In genomic region chr15:32260942-32261341, GRCm38 (mm10) we compare ENCODE assay signal across 17 mouse cellular contexts. TPM values are rescaled to one million over a fixed set of nuclear protein-coding genes. Genes with fewer than 3 reads are reported as not detected.
DNase-seq lines count a peak whose midpoint lies in the region; ATAC-seq lines count a peak whose summit lies in the region.
"Had no signal": no experiment of that assay in that cellular context is flagged by ENCODE, and none has a peak within 500 bp of the region (broad histone marks: within the 10 kb centered on the region; RNA-seq: fewer than 3 reads in every experiment).

No protein-coding gene starts in this region.

- no peaks in the 10 kb centered on the region for H3K9me3 ChIP-seq in forebrain, embryonic 11.5 days (ENCODE audit: control insufficient read depth, low read length)
- H3K9me3 ChIP-seq in forebrain, embryonic 15.5 days: no peaks in the 10 kb centered on the region
- no peaks in the 10 kb centered on the region for H3K9me3 ChIP-seq in midbrain, embryonic 11.5 days (ENCODE audit: control insufficient read depth, low read length)
- no peaks in the 10 kb centered on the region for H3K9me3 ChIP-seq in midbrain, embryonic 10.5 days (replicated peaks)
- no peaks in the 10 kb centered on the region for H3K9me3 ChIP-seq in embryonic facial prominence, embryonic 10.5 days
- H3K9me3 ChIP-seq in limb, embryonic 13.5 days: no peaks in the 10 kb centered on the region
- H3K9me3 ChIP-seq: forebrain, embryonic 12.5 days; heart, embryonic 12.5 days; limb, embryonic 15.5 days had no signal

- no peaks in the 10 kb centered on the region for H3K27me3 ChIP-seq in forebrain, embryonic 11.5 days (ENCODE audit: control insufficient read depth, insufficient read depth, low read length)
- no peaks in the 10 kb centered on the region for H3K27me3 ChIP-seq in forebrain, embryonic 15.5 days
- no peaks in the 10 kb centered on the region for H3K27me3 ChIP-seq in midbrain, embryonic 11.5 days (ENCODE audit: control insufficient read depth, insufficient read depth, low read length)
- no peaks in the 10 kb centered on the region for H3K27me3 ChIP-seq in midbrain, embryonic 10.5 days (ENCODE audit: low read depth, poor library complexity, severe bottlenecking)
- no peaks in the 10 kb centered on the region for H3K27me3 ChIP-seq in embryonic facial prominence, embryonic 10.5 days (replicated peaks; ENCODE audit: low read depth, poor library complexity, severe bottlenecking)
- no peaks in the 10 kb centered on the region for H3K27me3 ChIP-seq in limb, embryonic 13.5 days
- H3K27me3 ChIP-seq: forebrain, embryonic 12.5 days; heart, embryonic 12.5 days; limb, embryonic 15.5 days had no signal

- no peaks in the 10 kb centered on the region for H3K36me3 ChIP-seq in forebrain, embryonic 11.5 days (ENCODE audit: control insufficient read depth, insufficient read depth, low read length)
- no peaks in the 10 kb centered on the region for H3K36me3 ChIP-seq in forebrain, embryonic 15.5 days
- H3K36me3 ChIP-seq in midbrain, embryonic 11.5 days (ENCODE audit: control insufficient read depth, insufficient read depth, low read length): no peaks in the 10 kb centered on the region
- no peaks in the 10 kb centered on the region for H3K36me3 ChIP-seq in midbrain, embryonic 10.5 days
- H3K36me3 ChIP-seq in embryonic facial prominence, embryonic 10.5 days (replicated peaks): peaks cover 6% of the 10 kb centered on the region
- H3K36me3 ChIP-seq in limb, embryonic 13.5 days: peaks cover 14% of the 10 kb centered on the region
- H3K36me3 ChIP-seq: forebrain, embryonic 12.5 days; G1E; heart, embryonic 12.5 days; limb, embryonic 15.5 days had no signal

- DNase-seq in forebrain, embryonic 11.5 days (ENCODE audit: low spot score): no peak
- DNase-seq in midbrain, embryonic 11.5 days (ENCODE audit: low spot score, missing footprints): no peak
- no peak for DNase-seq in midbrain, embryonic 10.5 days (ENCODE audit: low spot score)
- peak; percentile 68 for DNase-seq in embryonic facial prominence, embryonic 10.5 days (ENCODE audit: low spot score)
- no peak for DNase-seq in testis, postnatal 10 days (ENCODE audit: low spot score)
- DNase-seq: cerebellum, postnatal 10 days; thymus, adult 18-20 months had no signal

- no peak overlapping the region for H3K9ac ChIP-seq in forebrain, embryonic 11.5 days (ENCODE audit: low read length)
- H3K9ac ChIP-seq in forebrain, embryonic 15.5 days (replicated peaks): no peak overlapping the region
- no peak overlapping the region for H3K9ac ChIP-seq in midbrain, embryonic 11.5 days (ENCODE audit: low read length)
- H3K9ac ChIP-seq in limb, embryonic 13.5 days: no peak overlapping the region
- H3K9ac ChIP-seq: forebrain, embryonic 12.5 days; heart, embryonic 12.5 days; limb, embryonic 15.5 days had no signal

- WGBS in forebrain, embryonic 11.5 days: 44% methylated on average over 5 of the region's 5 CpGs
- WGBS in forebrain, embryonic 15.5 days: 38% methylated on average over 5 of the region's 5 CpGs
- 60% methylated on average over 5 of the region's 5 CpGs for WGBS in midbrain, embryonic 11.5 days
- 65% methylated on average over 5 of the region's 5 CpGs for WGBS in midbrain, embryonic 10.5 days
- 32% methylated on average over 5 of the region's 5 CpGs for WGBS in embryonic facial prominence, embryonic 10.5 days
- 26% methylated on average over 5 of the region's 5 CpGs for WGBS in limb, embryonic 13.5 days

- H3K4me3 ChIP-seq in forebrain, embryonic 11.5 days (ENCODE audit: low read depth, low read length): no peak overlapping the region
- no peak overlapping the region for H3K4me3 ChIP-seq in forebrain, embryonic 15.5 days
- no peak overlapping the region for H3K4me3 ChIP-seq in midbrain, embryonic 11.5 days (ENCODE audit: low read depth, low read length)
- no peak overlapping the region for H3K4me3 ChIP-seq in midbrain, embryonic 10.5 days
- no peak overlapping the region for H3K4me3 ChIP-seq in embryonic facial prominence, embryonic 10.5 days
- no peak overlapping the region for H3K4me3 ChIP-seq in limb, embryonic 13.5 days
- H3K4me3 ChIP-seq: forebrain, embryonic 12.5 days; heart, embryonic 12.5 days; left cerebral cortex, adult 2 months; limb, embryonic 15.5 days had no signal

- no peak overlapping the region for H3K27ac ChIP-seq in forebrain, embryonic 11.5 days (ENCODE audit: low read depth, low read length)
- no peak overlapping the region for H3K27ac ChIP-seq in forebrain, embryonic 15.5 days (replicated peaks)
- H3K27ac ChIP-seq in midbrain, embryonic 11.5 days (ENCODE audit: low read depth, low read length): no peak overlapping the region
- H3K27ac ChIP-seq in midbrain, embryonic 10.5 days (replicated peaks): no peak overlapping the region
- no peak overlapping the region; the same call in 1 of the 2 replicates for H3K27ac ChIP-seq in embryonic facial prominence, embryonic 10.5 days (replicated peaks)
- no peak overlapping the region for H3K27ac ChIP-seq in limb, embryonic 13.5 days
- H3K27ac ChIP-seq: forebrain, embryonic 12.5 days; left cerebral cortex, adult 2 months; limb, embryonic 15.5 days had no signal

- H3K4me1 ChIP-seq in forebrain, embryonic 11.5 days (replicated peaks; ENCODE audit: control insufficient read depth, insufficient read depth, low read length): no peaks in the 10 kb centered on the region; the same call in 1 of the 2 replicates
- peaks cover 35% of the 10 kb centered on the region for H3K4me1 ChIP-seq in forebrain, embryonic 15.5 days
- peaks cover 11% of the 10 kb centered on the region for H3K4me1 ChIP-seq in midbrain, embryonic 11.5 days (ENCODE audit: control insufficient read depth, insufficient read depth, low read length)
- peaks cover 29% of the 10 kb centered on the region for H3K4me1 ChIP-seq in midbrain, embryonic 10.5 days
- peaks cover 54% of the 10 kb centered on the region for H3K4me1 ChIP-seq in embryonic facial prominence, embryonic 10.5 days
- H3K4me1 ChIP-seq in limb, embryonic 13.5 days: peaks cover 47% of the 10 kb centered on the region

- H3K4me2 ChIP-seq in forebrain, embryonic 11.5 days (ENCODE audit: low read depth, low read length, severe bottlenecking): no peak overlapping the region
- H3K4me2 ChIP-seq in forebrain, embryonic 15.5 days (replicated peaks): no peak overlapping the region
- H3K4me2 ChIP-seq in midbrain, embryonic 11.5 days: no peak overlapping the region
- no peak overlapping the region for H3K4me2 ChIP-seq in limb, embryonic 13.5 days (replicated peaks)
- H3K4me2 ChIP-seq: forebrain, embryonic 12.5 days; heart, embryonic 12.5 days; limb, embryonic 15.5 days had no signal

- 0 out of 2 replicates have a peak, but pooled peaks have one; percentile 35 for ATAC-seq in forebrain, embryonic 11.5 days (replicated peaks; ENCODE audit: low FRiP score)
- ATAC-seq in forebrain, embryonic 15.5 days (replicated peaks): no peak
- peak; percentile 41; the same call in 1 of the 2 replicates for ATAC-seq in midbrain, embryonic 11.5 days (ENCODE audit: low FRiP score)
- ATAC-seq in limb, embryonic 13.5 days (ENCODE audit: low FRiP score, low read depth): 0 out of 2 replicates have a peak, but pooled peaks have one; percentile 35
- no peak for ATAC-seq in megakaryocyte progenitor cell, adult 5-6 weeks (replicated peaks; ENCODE audit: poor library complexity)
- ATAC-seq: CD4-positive, CD25-positive, alpha-beta regulatory T cell, adult 4 months had no signal

RNA-seq across cellular contexts. Expression of gene Sema5a, which starts 16.3 kb away (rescaled TPM):
- 14.5 and 16.2 TPM in 2 replicates for polyA plus RNA-seq in forebrain, embryonic 11.5 days (2014; fragmentation: Nextera tagmentation; extraction: Ambion mirVana)
- 12.6 and 16.0 TPM in 2 replicates for polyA plus RNA-seq in forebrain, embryonic 15.5 days (2015; fragmentation: Nextera tagmentation; extraction: Ambion mirVana)
- 3.4 and 3.5 TPM in 2 replicates for polyA plus RNA-seq in midbrain, embryonic 11.5 days (2014; fragmentation: Nextera tagmentation; extraction: Ambion mirVana)
- 3.0 and 3.3 TPM in 2 replicates for polyA plus RNA-seq in midbrain, embryonic 10.5 days (2016; fragmentation: Nextera tagmentation; extraction: Ambion mirVana)
- polyA plus RNA-seq in embryonic facial prominence, embryonic 10.5 days (2016; fragmentation: Nextera tagmentation; extraction: Ambion mirVana): 14.6 and 17.3 TPM in 2 replicates
- 39.4 and 42.2 TPM in 2 replicates for polyA plus RNA-seq in limb, embryonic 13.5 days (2015; fragmentation: Nextera tagmentation; extraction: Ambion mirVana)
- total RNA-seq in megakaryocyte progenitor cell, adult 5-6 weeks (2015): not detected in 2 replicates
- not detected in 2 replicates for total RNA-seq in megakaryocyte progenitor cell, adult 5-6 weeks (2017)
- total RNA-seq: granulocyte monocyte progenitor cell, adult 5-6 weeks had no signal
- polyA plus RNA-seq: G1E had no signal

Comparison
In these comparisons a context has a peak if more than half of its experiments do, and no peak if none do; other contexts are left out.
1. ATAC-seq: peak in forebrain, embryonic 11.5 days (single experiment), midbrain, embryonic 11.5 days (single experiment) and limb, embryonic 13.5 days (single experiment); none in forebrain, embryonic 15.5 days (single experiment) and megakaryocyte progenitor cell, adult 5-6 weeks (single experiment).